Mouse (Mus musculus) lung, postnatal 0 days (tissue): ENCODE measurements around the gene Afm. TPM values are rescaled to one million over a fixed set of nuclear protein-coding genes. Genes with fewer than 3 reads are reported as not detected.

Experiments
- ATAC-seq: fragments of 200-750 bp; cut with Nextera tagmentation; 2 replicates; pipeline ENCODE4 v1.8.0; 2017; ENCODE audit warnings: moderate library complexity
- DNase-seq: peaks from one replicate; pipeline ENCODE4 v3.0.0-alpha.2; 2016; ENCODE audit warnings: low spot score
- H3K27ac ChIP-seq: fragments of 300-500 bp; sonication (generic); 2 replicates; pipeline ENCODE4 v1.5.1; 2014; ENCODE audit warnings: antibody characterized with exemption, mild to moderate bottlenecking, low read length, mixed read lengths
- H3K27me3 ChIP-seq: fragments of 300-500 bp; sonication (generic); replicated peaks from 2 replicates; pipeline ENCODE4 v1.6.1; 2014; ENCODE audit warnings: low read length, mixed read lengths; ENCODE audit not compliant: insufficient read depth
- H3K36me3 ChIP-seq: fragments of 300-500 bp; sonication (generic); 2 replicates; pipeline ENCODE4 v1.6.1; 2014; ENCODE audit warnings: low read length, mixed read lengths; ENCODE audit not compliant: insufficient read depth
- H3K4me1 ChIP-seq: fragments of 300-500 bp; sonication (generic); 2 replicates; pipeline ENCODE4 v1.6.1; 2014; ENCODE audit warnings: antibody characterized with exemption, low read depth, low read length, mixed read lengths; ENCODE audit not compliant: insufficient read depth
- H3K4me2 ChIP-seq: fragments of 300-500 bp; sonication (generic); replicated peaks from 2 replicates; pipeline ENCODE4 v1.6.1; 2014; ENCODE audit warnings: low read depth, mild to moderate bottlenecking, low read length, moderate library complexity, mixed read lengths
- H3K4me3 ChIP-seq: fragments of 300-500 bp; sonication (generic); 2 replicates; pipeline ENCODE4 v1.5.1; 2014; ENCODE audit warnings: low read depth, low read length
- H3K9ac ChIP-seq: fragments of 300-500 bp; sonication (generic); replicated peaks from 2 replicates; pipeline ENCODE4 v1.6.1; 2014; ENCODE audit warnings: low read depth, mild to moderate bottlenecking
- H3K9me3 ChIP-seq: fragments of 300-500 bp; sonication (generic); 2 replicates; pipeline ENCODE4 v1.6.1; 2016; ENCODE audit warnings: low read length, mixed read lengths
- CTCF ChIP-seq: IDR thresholded peaks from 2 replicates; pipeline ENCODE4 v1.5.1; 2016; ENCODE audit warnings: antibody characterized with exemption, mild to moderate bottlenecking
- EP300 ChIP-seq: IDR thresholded peaks from 2 replicates; pipeline ENCODE4 v1.6.1; 2016; ENCODE audit warnings: antibody characterized with exemption, mild to moderate bottlenecking, control low read depth
- WGBS: fragments of 180-500 bp; shearing (Covaris S2); extraction: QIAGEN DNeasy Blood & Tissue Kit; methylation state at CpG from one replicate; pipeline ENCODE4 v1.1.7; 2014; 5-methylcytosine and 5-hydroxymethylcytosine counted together
- polyA plus RNA-seq: library from polyadenylated mRNA; unstranded; fragments of >200 nt; fragmentation: Nextera tagmentation; extraction: Ambion mirVana; gene quantifications from 2 replicates; pipeline ENCODE4 v1.2.1, GENCODE M21; 2015

Gene Afm
- polyA plus RNA-seq, 1 experiment from 2014 or later: not detected

DNA sequence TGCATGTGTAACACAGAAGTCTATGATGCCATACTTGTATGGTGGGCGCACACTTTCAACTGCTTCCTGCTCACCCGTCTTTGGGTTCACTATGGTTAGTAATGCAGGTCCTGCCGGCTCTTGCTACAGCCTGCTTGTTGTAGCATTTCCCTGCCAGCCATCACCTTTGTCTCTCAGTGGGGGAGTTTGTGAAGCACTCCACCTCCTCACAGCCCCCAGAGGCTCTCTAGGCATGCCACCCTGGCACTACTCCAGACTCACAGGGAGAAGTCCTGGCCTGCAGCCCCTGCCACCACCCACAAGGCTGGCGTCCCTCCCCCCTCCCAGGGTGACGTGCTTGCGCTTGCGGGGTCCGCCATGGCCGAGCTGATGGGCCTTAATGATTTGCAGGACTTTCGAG is 71.9 kb downstream of the Afm start:
- H3K9me3 ChIP-seq: no peaks in the 10 kb centered on the region
- WGBS: 78% methylated on average over 10 of the region's 10 CpGs
- no peak for DNase-seq
- no peak for ATAC-seq
- H3K9ac ChIP-seq: no peak overlapping the region
- H3K27ac ChIP-seq: no peak overlapping the region
- H3K4me3 ChIP-seq: no peak overlapping the region
- no peaks in the 10 kb centered on the region for H3K27me3 ChIP-seq
- H3K4me2 ChIP-seq: no peak overlapping the region
- H3K4me1 ChIP-seq: peaks cover 3% of the 10 kb centered on the region; the same call in 1 of the 2 replicates
- no peaks in the 10 kb centered on the region for H3K36me3 ChIP-seq
- TF ChIP-seq CTCF: no peak
- no peak for TF ChIP-seq EP300

DNA sequence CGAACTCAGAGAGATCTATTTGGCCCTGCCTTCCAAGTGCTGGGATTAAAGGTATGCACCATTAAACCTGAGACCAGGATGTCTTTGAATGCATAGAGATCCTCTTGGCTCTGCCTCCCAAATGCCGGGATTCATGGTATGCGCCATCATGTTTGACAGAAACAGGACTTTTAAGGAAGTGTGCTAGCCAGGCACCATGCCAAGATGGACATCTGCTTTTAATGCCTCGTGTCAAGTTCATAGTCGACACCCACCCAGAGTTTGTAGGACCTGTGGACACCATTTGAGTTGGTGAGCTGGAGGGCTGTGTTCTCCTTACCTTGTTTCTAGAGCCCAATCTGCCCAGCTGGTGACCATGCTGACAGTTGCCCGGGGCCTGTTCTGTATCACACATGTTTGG is 73.2 kb downstream of the Afm start:
- Histone ChIP-seq H3K4me1 (peaks cover 3% of the 10 kb centered on the region; the same call in 1 of the 2 replicates), H3K27ac (no peak overlapping the region), H3K4me2 (no peak overlapping the region), H3K9me3 (no peaks in the 10 kb centered on the region), H3K36me3 (no peaks in the 10 kb centered on the region), H3K27me3 (no peaks in the 10 kb centered on the region), H3K9ac (no peak overlapping the region), H3K4me3 (no peak overlapping the region)
- TF ChIP-seq EP300 (no peak), CTCF (no peak)
- DNase-seq (no peak), ATAC-seq (no peak)
- 63% methylated on average over 6 of the region's 6 CpGs for WGBS

DNA sequence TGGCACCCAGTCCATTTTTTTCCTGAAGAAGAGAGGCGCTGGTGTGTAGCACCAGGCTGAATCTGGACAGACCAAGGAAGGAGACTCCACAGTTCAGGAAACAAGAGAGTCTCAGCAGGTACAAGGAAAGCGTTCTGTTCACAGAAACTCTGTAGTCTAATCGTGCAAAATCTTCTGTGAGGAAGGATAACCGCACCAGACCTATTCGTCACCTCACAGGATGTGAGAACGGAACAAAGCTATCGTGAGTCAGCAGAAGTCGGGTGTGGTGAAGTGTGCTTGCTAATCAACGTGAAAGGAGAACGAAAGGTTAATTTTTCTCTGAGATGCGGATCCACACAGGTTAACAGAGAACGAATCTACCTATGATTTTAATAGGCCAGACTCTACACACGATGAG is 76.2 kb downstream of the Afm start:
- Histone ChIP-seq H3K27ac (no peak overlapping the region), H3K27me3 (no peaks in the 10 kb centered on the region), H3K4me3 (no peak overlapping the region), H3K9ac (no peak overlapping the region), H3K9me3 (no peaks in the 10 kb centered on the region), H3K4me2 (no peak overlapping the region), H3K4me1 (no peaks in the 10 kb centered on the region), H3K36me3 (no peaks in the 10 kb centered on the region)
- DNase-seq (no peak), ATAC-seq (no peak)
- TF ChIP-seq CTCF (no peak), EP300 (no peak)
- 69% methylated on average over 13 of the region's 13 CpGs for WGBS

DNA sequence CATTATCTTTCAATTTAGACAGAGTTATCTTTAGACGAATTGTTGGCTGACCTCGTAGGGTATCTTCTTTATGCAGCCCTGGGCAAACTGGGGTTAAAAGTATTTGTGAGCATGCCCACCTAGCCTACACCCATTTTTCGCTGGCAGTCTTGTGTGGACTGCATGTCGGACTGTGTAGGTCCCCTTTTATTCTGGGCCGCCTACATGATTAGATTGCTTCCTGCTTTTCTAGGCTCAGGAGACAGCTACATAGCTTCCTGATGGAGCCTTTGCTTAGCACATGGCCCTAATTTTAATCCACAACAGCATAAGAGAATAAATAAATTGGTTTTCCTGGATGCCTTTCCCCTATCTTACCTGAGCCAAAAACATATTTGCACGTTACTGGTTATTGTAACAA is 77.4 kb downstream of the Afm start:
- Histone ChIP-seq H3K27me3 (no peaks in the 10 kb centered on the region), H3K4me1 (no peaks in the 10 kb centered on the region), H3K9ac (no peak overlapping the region), H3K9me3 (no peaks in the 10 kb centered on the region), H3K4me2 (no peak overlapping the region), H3K27ac (no peak overlapping the region), H3K4me3 (no peak overlapping the region), H3K36me3 (no peaks in the 10 kb centered on the region)
- no peak for ATAC-seq
- TF ChIP-seq CTCF (no peak), EP300 (no peak)
- DNase-seq: no peak
- 77% methylated on average over 6 of the region's 6 CpGs for WGBS

DNA sequence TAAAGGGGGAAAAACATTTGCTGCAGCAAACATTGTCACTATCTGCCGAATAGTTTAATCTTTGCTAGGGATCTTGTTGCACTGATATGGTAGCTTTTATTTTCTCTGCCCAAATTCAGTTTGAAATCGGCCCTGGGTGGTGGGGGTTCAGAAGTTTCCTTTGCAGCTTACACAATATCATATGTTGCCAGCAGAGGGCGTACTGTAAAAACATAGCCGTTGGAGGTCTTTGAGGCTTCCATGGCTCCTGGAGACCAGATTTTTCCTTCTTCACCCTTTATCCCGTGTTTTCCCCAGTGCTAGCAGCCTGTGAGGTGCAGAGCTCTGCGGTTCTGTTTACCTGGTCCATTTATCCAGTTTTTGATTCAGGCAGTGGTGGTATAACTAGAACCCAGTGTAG is 82.7 kb downstream of the Afm start:
- WGBS: 10% methylated on average over 6 of the region's 6 CpGs

More for the DNA sequence above, 82.7 kb downstream of the Afm start:
- Histone ChIP-seq H3K4me3 (no peak overlapping the region), H3K27me3 (no peaks in the 10 kb centered on the region), H3K36me3 (no peaks in the 10 kb centered on the region), H3K27ac (no peak overlapping the region), H3K9me3 (no peaks in the 10 kb centered on the region), H3K4me1 (no peaks in the 10 kb centered on the region), H3K4me2 (no peak overlapping the region), H3K9ac (no peak overlapping the region)
- peak; percentile 75 for TF ChIP-seq CTCF
- no peak for TF ChIP-seq EP300
- peak; percentile 75 for DNase-seq
- ATAC-seq: no peak; the same call in 1 of the 2 replicates

Other genes with a start within 250 kb of the Afm start
- gene Ankrd17, start 152.4 kb upstream of the Afm start, polyA plus RNA-seq: 16.0 and 17.3 TPM in 2 replicates
- gene Gm9958, start 151.7 kb upstream of the Afm start, polyA plus RNA-seq: 5.3 and 5.8 TPM in 2 replicates
- 2.1 and 3.2 TPM in 2 replicates for gene Alb, start 58.0 kb upstream of the Afm start, polyA plus RNA-seq
- 1.2 and 1.6 TPM in 2 replicates for gene Afp, start 28.2 kb upstream of the Afm start, polyA plus RNA-seq
- not detected in 2 replicates for gene 5830473C10Rik, start 42.2 kb downstream of the Afm start, polyA plus RNA-seq
- gene Rassf6, start 121.7 kb downstream of the Afm start, polyA plus RNA-seq: 6.8 and 8.6 TPM in 2 replicates
- 0.26 and 9.8 TPM in 2 replicates for gene Cxcl5, start 240.4 kb downstream of the Afm start, polyA plus RNA-seq
- 15.6 and 18.3 TPM in 2 replicates for gene Ppbp, start 249.6 kb downstream of the Afm start, polyA plus RNA-seq